Mouse (Mus musculus) central nervous system, embryonic 18 days (tissue): ENCODE results near the gene Vav1. TPM values are rescaled to one million over a fixed set of nuclear protein-coding genes. Genes with fewer than 3 reads are reported as not detected.

Experiments
- polyA plus RNA-seq: library from polyadenylated mRNA; depleted of rRNA; stranded (reverse); fragments of >200 nt; gene quantifications from 2 replicates; pipeline ENCODE4 v1.2.3, GENCODE M21; 2012; rRNA removed

The Vav1 gene
- 0.88 and 1.3 TPM in 2 replicates for polyA plus RNA-seq

DNA sequence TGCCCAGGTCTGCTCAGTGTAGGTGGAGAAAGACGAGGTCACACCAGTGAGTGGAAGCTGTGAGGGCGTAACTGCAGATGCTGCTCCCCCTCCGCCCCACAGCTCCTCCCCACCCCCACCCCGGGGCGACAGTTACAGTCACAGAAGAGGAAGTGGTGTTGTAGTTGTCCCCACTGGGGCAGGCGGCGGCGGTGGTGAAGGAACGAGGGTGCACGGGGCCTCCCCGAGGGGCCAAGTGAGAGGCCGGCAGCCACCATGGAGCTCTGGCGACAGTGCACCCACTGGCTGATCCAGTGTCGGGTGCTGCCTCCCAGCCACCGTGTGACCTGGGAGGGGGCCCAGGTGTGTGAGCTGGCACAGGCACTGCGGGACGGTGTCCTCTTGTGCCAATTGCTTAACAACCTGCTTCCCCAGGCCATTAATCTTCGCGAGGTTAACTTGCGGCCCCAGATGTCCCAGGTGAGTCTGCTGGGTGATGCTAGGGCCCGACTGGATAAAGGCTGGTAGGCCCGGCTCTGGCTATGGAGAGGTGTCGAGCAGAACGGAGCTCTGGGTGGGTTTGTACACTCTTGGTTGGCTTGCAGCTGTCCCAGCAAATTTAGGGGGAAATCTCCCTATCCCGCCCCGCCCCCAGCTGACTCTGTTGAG is at the start of gene Vav1:
Vav1 (plus strand) TSS at position 158 of the 648 bp plus-strand sequence.

DNA sequence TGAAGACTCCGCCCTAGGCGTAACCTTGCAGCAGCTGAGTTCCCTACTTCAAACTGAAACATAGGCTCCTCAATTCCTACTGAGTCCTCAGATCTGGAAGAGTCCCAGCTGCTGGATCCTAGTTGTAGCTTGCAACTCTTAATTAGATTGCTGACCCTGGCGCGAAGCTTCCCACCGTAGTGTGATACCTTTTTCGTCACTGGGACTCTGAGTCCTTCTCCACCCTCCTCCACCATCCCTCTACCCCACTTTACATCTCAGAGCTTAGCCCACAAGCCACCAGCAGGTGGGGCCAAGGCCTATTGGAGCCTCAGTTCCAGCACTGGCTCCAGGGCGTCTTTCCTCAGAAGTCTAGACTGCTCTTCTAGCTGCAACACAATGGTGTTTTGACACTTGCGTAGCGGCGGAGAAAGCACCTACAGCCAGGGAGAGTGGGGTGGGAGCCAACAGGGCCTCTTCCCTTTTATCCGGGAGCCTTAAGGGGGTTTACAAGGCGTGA is 30.6 kb upstream of the Vav1 start, which contains the start of gene Gpr108:
Gpr108 (minus strand) TSS at position 246 of the 499 bp plus-strand sequence.

DNA sequence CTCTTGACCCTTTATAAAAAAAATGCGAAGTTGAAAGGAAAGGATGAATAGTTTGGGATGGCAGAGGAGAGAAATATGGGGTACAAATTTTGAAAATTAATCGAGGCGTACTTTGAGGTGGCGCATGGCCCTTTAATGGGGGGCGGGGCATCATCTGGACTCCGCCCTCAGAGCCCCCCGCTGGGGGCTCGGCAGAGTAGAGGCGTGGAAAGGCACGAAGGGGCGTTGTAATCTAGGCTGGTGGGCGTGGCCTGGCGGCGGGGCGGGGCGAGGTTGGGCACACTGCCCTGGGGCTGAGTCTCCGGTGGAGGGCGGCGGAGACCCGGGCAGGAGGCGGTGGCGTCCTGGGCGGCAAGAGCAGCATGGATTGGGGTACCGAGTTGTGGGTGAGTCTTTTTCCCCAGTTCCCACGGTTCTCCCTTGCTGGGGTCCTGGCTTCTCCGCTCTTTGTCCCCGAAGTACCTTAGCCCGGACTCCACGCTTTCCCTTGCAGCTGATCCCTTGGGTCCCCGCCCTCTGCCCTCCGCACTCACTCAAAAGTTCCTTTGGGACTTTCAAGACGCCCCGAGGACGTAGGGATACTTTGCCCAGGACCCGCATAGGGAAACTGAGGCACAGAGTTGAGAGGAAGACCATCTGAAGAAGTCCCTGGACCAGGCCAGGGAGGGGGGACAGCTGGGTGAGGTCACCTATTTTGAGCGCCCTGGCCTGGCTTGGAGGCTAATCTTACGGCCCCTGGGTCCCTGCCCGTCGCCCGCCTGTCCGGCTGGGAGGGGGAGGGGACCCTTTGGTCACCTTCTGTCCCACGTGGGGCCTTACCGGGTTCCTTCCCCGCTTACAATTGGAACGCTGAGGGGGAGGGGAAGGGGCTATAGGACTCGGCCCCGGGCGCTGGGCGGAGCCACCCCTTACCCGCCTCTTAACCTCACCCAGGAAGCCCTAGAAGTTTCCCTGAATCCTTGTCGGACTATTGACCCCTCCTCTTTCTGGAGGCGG is 29.4 kb upstream of the Vav1 start, which contains the start of gene Trip10:
Trip10 (plus strand) TSS at position 270 of the 996 bp plus-strand sequence.

DNA sequence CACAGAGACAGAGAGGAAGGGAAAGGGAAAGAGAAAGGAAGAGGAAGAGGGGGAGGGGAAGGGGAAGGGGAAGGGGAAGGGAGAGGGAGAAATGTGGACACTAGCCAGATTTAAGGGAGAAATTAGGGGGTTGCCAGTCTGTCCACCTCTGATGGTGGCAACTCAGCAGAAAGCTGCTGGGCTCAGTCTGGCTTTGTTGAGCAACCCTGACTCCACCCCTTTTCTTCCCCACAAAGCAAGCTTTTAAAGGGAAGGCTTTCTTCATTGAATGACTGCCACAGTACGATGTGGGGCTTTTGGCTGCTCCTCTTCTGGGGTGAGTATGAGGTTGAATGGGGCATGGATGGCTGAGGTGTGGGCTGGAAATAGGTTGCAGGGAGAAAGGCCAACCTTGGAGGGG is 79.5 kb downstream of the Vav1 start, which contains the start of gene Adgre1:
Adgre1 (plus strand) TSS at position 251 of the 400 bp plus-strand sequence.

Other genes starting within 250 kb of the Vav1 start
- 69.3 and 75.7 TPM in 2 replicates for gene Khsrp, start 247.6 kb upstream of the Vav1 start, polyA plus RNA-seq
- gene Slc25a41, start 237.4 kb upstream of the Vav1 start, polyA plus RNA-seq, result 0.04 and 0.08 TPM in 2 replicates
- 3.5 TPM in 2 replicates for gene Crb3, start 220.0 kb upstream of the Vav1 start, polyA plus RNA-seq
- 99.8 and 105 TPM in 2 replicates for gene Slc25a23, start 219.2 kb upstream of the Vav1 start, polyA plus RNA-seq
- 3.1 and 3.5 TPM in 2 replicates for gene Dennd1c, start 200.6 kb upstream of the Vav1 start, polyA plus RNA-seq
- gene Tubb4a, start 191.3 kb upstream of the Vav1 start, polyA plus RNA-seq, result 187 and 200 TPM in 2 replicates
- gene Tnfsf9, start 173.8 kb upstream of the Vav1 start, polyA plus RNA-seq, result 8.1 TPM in 2 replicates
- 0.84 and 0.88 TPM in 2 replicates for gene Cd70, start 129.3 kb upstream of the Vav1 start, polyA plus RNA-seq
- gene Tnfsf14, start 84.9 kb upstream of the Vav1 start, polyA plus RNA-seq, result not detected in 2 replicates
- 1.5 and 3.6 TPM in 2 replicates for gene C3, start 51.0 kb upstream of the Vav1 start, polyA plus RNA-seq
- 16.3 and 16.7 TPM in 2 replicates for gene Gpr108, start 30.7 kb upstream of the Vav1 start, polyA plus RNA-seq
- gene Trip10, start 29.6 kb upstream of the Vav1 start, polyA plus RNA-seq, result 10.2 and 11.1 TPM in 2 replicates
- gene Adgre1, start 79.6 kb downstream of the Vav1 start, polyA plus RNA-seq, result 2.3 and 3.9 TPM in 2 replicates